Mouse (Mus musculus) telencephalon, adult 2 months (tissue): ENCODE measurements around the gene Rnf214.
A peak's percentile ranks its signal among the peaks of the same experiment; 100 is the strongest.

Experiments
- DNase-seq: peaks from one replicate; pipeline ENCODE4 v3.0.0-alpha.2; 2011; ENCODE audit warnings: low read depth, low spot score

Gene Rnf214

DNA sequence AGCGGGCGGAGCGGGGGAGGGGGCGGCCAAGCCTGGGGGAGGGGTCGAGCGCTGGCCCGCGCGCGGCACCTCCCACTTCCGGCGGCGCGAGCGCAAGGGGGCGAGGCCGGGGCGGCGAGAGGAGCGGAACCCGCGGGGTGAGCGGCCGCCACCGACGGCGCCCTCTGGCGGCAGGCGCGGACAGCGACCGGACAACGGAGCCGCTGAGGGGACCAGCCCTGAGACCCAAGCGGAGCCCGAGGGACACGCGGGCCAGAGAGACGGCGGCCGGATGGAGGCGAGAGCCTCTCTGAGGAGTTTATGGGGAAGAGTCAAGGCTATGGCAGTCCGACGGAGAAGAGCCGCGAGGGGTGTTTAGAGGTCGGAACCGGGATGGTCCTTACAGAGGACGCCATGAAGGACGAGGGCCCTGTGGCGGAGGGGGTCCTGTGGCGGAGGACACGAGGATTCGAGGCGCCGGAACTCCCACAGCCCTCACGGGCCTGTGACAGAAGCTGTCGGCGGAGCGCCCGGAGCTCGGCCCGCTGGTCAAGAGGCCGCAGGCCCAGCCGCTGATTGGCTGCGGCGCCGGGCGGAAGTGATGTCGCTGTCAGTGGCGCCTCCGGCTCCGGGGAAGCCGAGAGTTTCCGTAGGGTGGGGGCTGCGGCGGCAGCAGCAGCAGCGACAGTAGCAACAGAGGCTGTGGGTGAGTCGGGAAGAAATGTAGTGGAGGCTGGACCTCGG is at the start of gene Rnf214, which contains the start of gene Pcsk7:
Rnf214 (minus strand) TSS at position 557 of the 723 bp plus-strand sequence.
Pcsk7 (plus strand) TSS at position 143 of the 723 bp plus-strand sequence.
- DNase-seq: peak; percentile 78

DNA sequence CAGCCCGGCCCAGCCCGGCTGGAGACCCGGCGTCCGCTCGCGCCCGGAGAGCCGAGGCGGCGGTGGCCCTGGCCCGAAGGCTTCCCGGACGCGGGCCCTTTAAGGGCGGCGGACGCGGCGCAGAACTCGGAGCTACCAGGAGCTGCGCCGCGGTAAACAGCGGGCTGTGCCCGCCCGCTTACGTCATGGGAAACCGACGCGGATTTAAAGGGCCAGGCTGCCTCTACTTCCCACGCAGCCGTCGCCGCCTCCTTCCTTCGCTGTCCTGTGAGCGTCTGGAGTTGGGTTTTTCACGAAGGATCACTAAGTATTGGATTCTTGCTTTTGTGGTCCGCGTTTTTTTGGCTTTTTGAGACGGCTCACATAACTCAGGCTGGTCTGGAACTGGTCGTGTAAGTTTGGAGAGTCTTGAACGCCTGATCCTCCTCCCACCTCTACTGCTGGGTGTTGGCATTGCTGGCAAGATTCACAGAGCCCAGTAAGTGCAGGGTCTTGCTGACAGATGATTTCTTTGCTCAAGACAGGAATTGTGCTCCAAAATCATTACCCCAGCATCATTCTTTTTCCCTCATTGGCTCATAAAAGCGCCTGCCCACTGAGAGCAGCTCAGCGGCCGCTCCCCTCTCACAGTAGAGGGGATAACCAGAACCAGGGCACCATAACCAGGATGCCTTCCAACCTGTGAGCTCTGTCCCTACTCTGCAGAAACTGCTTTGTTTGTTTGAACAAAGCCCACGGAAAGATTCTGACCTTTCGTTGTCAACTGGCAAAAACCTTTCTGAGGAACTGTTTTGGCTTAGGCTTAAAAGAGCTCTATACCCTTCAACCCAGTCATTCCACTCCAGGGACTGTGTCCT is 48.6 kb upstream of the Rnf214 start, which contains the start of gene Sidt2:
Sidt2 (minus strand) TSS at position 152 of the 857 bp plus-strand sequence.
- peak; percentile 89 for DNase-seq

- no peak for DNase-seq
These were observed 47.8 kb upstream of the Rnf214 start for GRCm38 (mm10) chr9:45954294-45955106.

GRCm38 (mm10) chr9:45953511-45954293 is 47.0 kb upstream of the Rnf214 start:
- no peak for DNase-seq

- no peak for DNase-seq
These were observed 46.2 kb upstream of the Rnf214 start for GRCm38 (mm10) chr9:45952890-45953289.

GRCm38 (mm10) chr9:45952057-45952456 is 45.3 kb upstream of the Rnf214 start:
- no peak for DNase-seq

GRCm38 (mm10) chr9:45946872-45947183 is 40.1 kb upstream of the Rnf214 start:
- DNase-seq: no peak

DNA sequence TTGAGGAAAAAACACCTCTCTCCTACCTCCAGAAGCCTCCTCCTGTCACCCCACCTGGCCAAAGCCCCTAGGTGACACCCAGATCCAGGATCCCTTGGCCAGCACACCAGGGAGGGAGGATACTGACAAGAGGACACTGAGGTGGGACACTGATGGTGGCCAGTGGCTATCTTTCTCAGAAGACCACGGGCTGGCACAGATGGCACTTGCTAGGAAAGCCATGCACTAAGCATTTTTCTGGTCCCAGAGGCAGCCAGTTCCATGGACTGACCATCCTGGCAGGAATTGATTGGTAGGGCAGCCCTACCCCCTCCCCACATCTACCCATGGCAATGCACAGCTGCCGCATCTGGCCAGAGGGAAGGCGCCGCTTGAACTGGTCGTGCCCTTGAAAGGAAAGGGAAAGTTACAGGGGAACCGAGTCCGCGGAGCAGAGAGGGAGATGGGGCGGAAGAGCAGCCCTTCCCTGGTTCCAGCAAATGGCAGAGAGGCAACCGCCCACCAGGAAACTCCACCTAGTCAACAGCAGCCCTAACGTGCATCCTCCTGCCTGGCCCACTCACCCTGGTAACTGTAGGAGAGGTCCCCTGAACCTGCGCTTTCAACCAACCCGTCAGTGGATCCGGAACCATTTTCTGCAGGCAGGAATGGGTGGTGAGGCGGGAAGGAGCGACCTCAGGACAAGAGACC is 39.6 kb upstream of the Rnf214 start:
- no peak for DNase-seq

DNA sequence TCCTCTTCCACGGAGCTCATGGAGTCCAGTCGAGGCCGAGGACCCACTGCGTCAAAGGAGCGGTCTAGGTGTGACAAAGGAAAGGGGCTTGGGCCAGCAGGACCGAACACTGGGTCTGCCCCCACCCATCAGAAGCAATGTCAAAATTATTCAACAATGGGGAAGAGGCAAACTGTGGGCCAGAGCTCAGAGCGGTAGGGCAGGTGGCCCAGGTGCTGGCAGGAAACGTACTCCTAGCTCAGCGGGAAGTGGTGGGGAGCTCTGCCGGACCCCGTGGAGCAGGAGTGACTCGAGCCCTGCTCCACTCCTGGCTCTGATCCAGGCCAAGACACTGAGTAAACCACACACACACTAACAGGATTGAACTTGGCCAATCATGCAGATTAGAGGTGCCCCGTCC is 39.0 kb upstream of the Rnf214 start:
- DNase-seq: no peak

DNA sequence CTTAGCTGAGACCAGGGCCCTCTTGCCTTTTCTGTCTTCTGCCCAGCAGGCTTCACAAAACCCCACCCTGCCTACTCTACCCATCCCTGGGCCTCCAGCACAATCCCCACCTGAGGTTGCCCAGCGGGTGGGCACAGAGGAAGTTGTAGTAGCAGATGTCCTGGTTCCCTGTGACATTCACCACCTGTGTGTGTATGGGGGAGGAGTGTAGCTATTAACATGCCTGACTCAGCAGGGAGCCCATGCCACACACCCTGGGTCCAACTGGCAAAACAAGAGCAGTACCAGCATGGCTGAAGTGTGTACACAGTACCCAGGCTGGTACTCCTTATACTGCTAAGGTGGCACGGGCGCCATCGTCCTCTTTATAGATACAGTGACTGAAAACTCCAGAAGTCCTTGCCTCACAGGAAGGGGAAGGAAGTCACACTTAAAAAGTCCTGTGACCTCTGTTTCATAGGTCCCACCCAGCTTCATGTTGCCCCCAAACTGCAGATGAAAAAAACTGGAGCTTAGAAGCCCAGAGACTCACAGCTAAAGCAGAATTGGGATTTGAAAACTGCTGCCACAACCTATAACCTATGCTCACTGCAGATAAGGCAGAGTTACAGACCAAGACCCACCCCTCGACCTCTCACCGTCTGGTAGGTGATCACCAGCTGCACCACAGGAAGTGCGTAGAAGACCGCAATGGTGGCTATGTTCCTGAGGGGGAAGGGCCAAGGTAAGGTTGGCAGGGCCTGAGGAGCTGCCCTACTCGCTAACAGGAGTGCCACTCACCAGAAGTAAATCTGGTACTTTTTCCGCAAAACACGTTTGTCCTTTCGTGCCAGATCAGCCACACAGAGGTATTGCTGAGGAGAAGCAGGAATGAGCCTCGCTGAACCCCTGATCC is 38.0 kb upstream of the Rnf214 start:
- DNase-seq: no peak

DNA sequence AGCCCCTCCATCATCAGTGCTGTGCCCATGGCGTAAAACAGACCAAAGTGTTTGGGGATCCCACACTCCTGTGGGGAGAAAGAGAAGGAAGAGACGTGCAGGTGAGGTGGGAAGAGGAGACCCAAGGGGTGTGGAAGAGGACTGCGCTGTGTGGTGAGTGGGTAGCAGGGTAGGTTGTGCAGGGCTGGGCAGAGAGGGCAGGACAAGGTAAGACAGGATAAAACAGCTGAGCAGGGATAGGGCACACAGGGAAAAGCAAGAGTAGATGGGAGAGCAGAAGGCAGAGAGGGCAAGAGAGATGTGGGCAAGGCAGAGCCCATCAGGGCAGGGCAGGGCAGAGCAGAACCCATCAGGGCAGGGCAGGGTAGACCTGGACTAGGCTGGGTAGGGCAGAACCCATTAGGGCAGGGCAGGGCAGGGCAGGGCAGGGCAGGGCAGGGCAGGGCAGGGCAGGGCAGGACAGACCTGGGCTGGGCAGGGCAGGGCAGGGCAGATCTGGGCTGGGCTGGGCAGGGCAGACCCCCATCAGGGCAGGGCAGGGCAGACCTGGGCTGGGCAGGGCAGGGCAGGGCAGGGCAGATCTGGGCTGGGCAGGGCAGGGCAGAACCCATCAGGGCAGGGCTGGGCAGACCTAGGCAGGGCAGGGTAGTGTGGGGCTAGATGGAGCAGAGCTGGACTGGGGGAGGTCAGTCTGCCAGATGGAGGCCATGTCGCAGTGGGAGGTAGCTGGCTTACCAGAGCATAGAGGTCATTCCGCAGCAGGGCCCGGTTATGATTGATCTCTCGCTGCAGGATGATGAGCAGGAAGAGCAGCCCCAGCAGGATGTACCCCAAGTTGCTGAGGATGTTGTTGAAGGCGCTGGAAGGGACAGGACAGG is 37.2 kb upstream of the Rnf214 start:
- DNase-seq: no peak

- DNase-seq: no peak
These were observed 36.2 kb upstream of the Rnf214 start for GRCm38 (mm10) chr9:45942916-45943315.

- no peak for DNase-seq
These were observed 35.8 kb upstream of the Rnf214 start for GRCm38 (mm10) chr9:45942464-45942863.

GRCm38 (mm10) chr9:45941329-45941888 is 34.7 kb upstream of the Rnf214 start:
- no peak for DNase-seq

DNA sequence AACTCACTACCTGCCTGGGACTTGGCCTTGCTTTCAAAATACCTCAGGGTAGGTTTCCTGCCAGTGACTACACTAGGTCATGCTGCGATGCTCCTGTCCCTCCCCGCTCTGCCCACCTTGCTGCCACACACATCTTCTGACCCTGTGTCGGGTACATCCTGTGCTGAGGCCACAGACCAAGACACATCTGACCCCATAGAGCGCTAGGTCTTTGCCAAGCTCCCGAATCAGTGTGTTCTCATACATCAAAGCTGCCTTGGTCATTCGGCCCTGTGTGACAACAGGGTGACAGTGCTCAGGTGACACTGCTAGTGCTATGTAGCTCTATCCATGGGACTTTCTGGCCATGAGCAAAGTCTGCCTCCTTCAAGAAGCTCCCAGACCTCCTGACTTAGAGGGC is 33.1 kb upstream of the Rnf214 start:
- DNase-seq: no peak

- DNase-seq: no peak
These were observed 32.4 kb upstream of the Rnf214 start for GRCm38 (mm10) chr9:45938952-45939637.

DNA sequence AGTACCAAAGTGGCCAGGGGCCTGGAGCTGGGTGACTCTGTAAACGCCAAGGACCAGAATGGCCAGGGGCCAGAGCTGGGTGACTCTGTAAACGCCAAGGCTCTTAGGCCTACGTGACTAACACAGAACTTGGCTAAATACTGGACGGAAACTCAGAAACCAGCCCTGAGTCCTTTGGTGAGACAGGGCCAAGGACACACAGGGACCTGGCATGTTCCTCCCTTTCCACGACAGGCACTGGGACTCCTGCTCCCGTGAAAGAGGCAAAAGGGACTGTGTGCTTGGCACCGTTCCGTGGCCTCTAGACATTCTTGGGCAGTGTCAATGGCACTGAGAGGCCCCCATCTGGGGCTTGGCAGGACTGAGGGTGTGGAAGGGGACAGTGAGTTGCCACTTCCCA is 31.4 kb upstream of the Rnf214 start:
- no peak for DNase-seq

GRCm38 (mm10) chr9:45936883-45937282 is 30.2 kb upstream of the Rnf214 start:
- no peak for DNase-seq
